Mouse (Mus musculus): Measurements from ENCODE around the gene Atg13. TPM values are rescaled to one million over a fixed set of nuclear protein-coding genes. Genes with fewer than 3 reads are reported as not detected.

The Atg13 gene
- polyA plus RNA-seq, 1 experiment from 2014 or later = 14.7 TPM

- H3K4me2 ChIP-seq = no peak overlapping the region
- no peak for ATAC-seq
- no peaks in the 10 kb centered on the region for H3K27me3 ChIP-seq (replicated peaks)
- peak overlapping the region; percentile 77 for H3K27ac ChIP-seq
- H3K36me3 ChIP-seq = peaks cover 57% of the 10 kb centered on the region
- H3K4me3 ChIP-seq = no peak overlapping the region
- peaks cover 57% of the 10 kb centered on the region for H3K4me1 ChIP-seq
- H3K9ac ChIP-seq = no peak overlapping the region
- no peaks in the 10 kb centered on the region for H3K9me3 ChIP-seq (replicated peaks)
- 88% methylated on average over 11 of the region's 11 CpGs for WGBS (ENCODE audit: insufficient replicate concordance)
Observed at GRCm38 (mm10) chr2:91644021-91644420, 66.4 kb downstream of the Atg13 start.

- H3K4me3 ChIP-seq = no peak overlapping the region
- peaks cover 46% of the 10 kb centered on the region for H3K4me1 ChIP-seq
- H3K9me3 ChIP-seq (replicated peaks) = no peaks in the 10 kb centered on the region
- peaks cover 54% of the 10 kb centered on the region for H3K36me3 ChIP-seq
- peak overlapping the region; percentile 77 for H3K27ac ChIP-seq
- peak overlapping the region; percentile 48 for H3K4me2 ChIP-seq
- H3K9ac ChIP-seq = peak overlapping the region; percentile 41; the same call in 1 of the 2 replicates
- H3K27me3 ChIP-seq (replicated peaks) = no peaks in the 10 kb centered on the region
- ATAC-seq = peak; percentile 84
- WGBS (ENCODE audit: insufficient replicate concordance) = 68% methylated on average over 2 of the region's 2 CpGs
Observed at GRCm38 (mm10) chr2:91642825-91643415, 67.5 kb downstream of the Atg13 start.

- peaks cover 69% of the 10 kb centered on the region for H3K4me1 ChIP-seq
- ATAC-seq = no peak
- WGBS (ENCODE audit: insufficient replicate concordance) = 67% methylated on average over 6 of the region's 6 CpGs
Observed at GRCm38 (mm10) chr2:91638931-91639330, 71.4 kb downstream of the Atg13 start.

GRCm38 (mm10) chr2:91636727-91637338 is 73.5 kb downstream of the Atg13 start:
- peak; percentile 53 for ATAC-seq
- Histone ChIP-seq H3K27ac (peak overlapping the region; percentile 59), H3K9ac (no peak overlapping the region), H3K27me3 (replicated peaks) (no peaks in the 10 kb centered on the region), H3K9me3 (replicated peaks) (no peaks in the 10 kb centered on the region), H3K4me2 (peak overlapping the region; percentile 57), H3K4me3 (no peak overlapping the region), H3K4me1 (peaks cover 53% of the 10 kb centered on the region), H3K36me3 (no peaks in the 10 kb centered on the region)
- WGBS (ENCODE audit: insufficient replicate concordance) = 66% methylated on average over 5 of the region's 5 CpGs

More at GRCm38 (mm10) chr2:91638931-91639330, 71.4 kb downstream of the Atg13 start:
- Histone ChIP-seq H3K9ac (no peak overlapping the region), H3K4me2 (no peak overlapping the region), H3K4me3 (no peak overlapping the region), H3K36me3 (peaks cover 14% of the 10 kb centered on the region), H3K27me3 (replicated peaks) (no peaks in the 10 kb centered on the region), H3K27ac (no peak overlapping the region), H3K9me3 (replicated peaks) (no peaks in the 10 kb centered on the region)

GRCm38 (mm10) chr2:91636229-91636628 is 74.1 kb downstream of the Atg13 start, which contains the start of gene F2:
Gene F2, minus strand, starts transcription at chr2:91636414.
- Histone ChIP-seq H3K9ac (peak within 1 kb of the TSS; percentile 54), H3K27ac (peak within 1 kb of the TSS; percentile 59), H3K4me2 (peak within 1 kb of the TSS; percentile 57), H3K9me3 (replicated peaks) (no peaks in the 10 kb centered on the region), H3K27me3 (replicated peaks) (no peaks in the 10 kb centered on the region), H3K36me3 (no peaks in the 10 kb centered on the region), H3K4me1 (peaks cover 48% of the 10 kb centered on the region), H3K4me3 (peak within 1 kb of the TSS; percentile 42)
- 69% methylated on average over 8 of the region's 8 CpGs for WGBS (ENCODE audit: insufficient replicate concordance)
- peak; percentile 30; the same call in 1 of the 2 replicates for ATAC-seq

GRCm38 (mm10) chr2:91635486-91635885 is 74.9 kb downstream of the Atg13 start:
- 61% methylated on average over 11 of the region's 11 CpGs for WGBS (ENCODE audit: insufficient replicate concordance)
- peak overlapping the region; percentile 59 for H3K27ac ChIP-seq
- H3K9me3 ChIP-seq (replicated peaks) = no peaks in the 10 kb centered on the region
- no peaks in the 10 kb centered on the region for H3K36me3 ChIP-seq
- peaks cover 43% of the 10 kb centered on the region for H3K4me1 ChIP-seq
- H3K4me2 ChIP-seq = peak overlapping the region; percentile 57
- peak overlapping the region; percentile 54 for H3K9ac ChIP-seq
- ATAC-seq = no peak
- H3K27me3 ChIP-seq (replicated peaks) = peaks cover 2% of the 10 kb centered on the region; the same call in 1 of the 2 replicates
- H3K4me3 ChIP-seq = peak overlapping the region; percentile 42

GRCm38 (mm10) chr2:91634841-91635240 is 75.5 kb downstream of the Atg13 start:
- peak overlapping the region; percentile 42 for H3K4me3 ChIP-seq

GRCm38 (mm10) chr2:91633334-91633977 is 76.9 kb downstream of the Atg13 start:
- Histone ChIP-seq H3K4me2 (peak overlapping the region; percentile 57), H3K27ac (peak overlapping the region; percentile 63), H3K4me1 (peaks cover 37% of the 10 kb centered on the region), H3K36me3 (no peaks in the 10 kb centered on the region), H3K4me3 (0 out of 2 replicates have a peak overlapping the region, but pooled peaks have one; percentile 6), H3K27me3 (replicated peaks) (peaks cover 6% of the 10 kb centered on the region; the same call in 1 of the 2 replicates), H3K9me3 (replicated peaks) (no peaks in the 10 kb centered on the region), H3K9ac (no peak overlapping the region)
- WGBS (ENCODE audit: insufficient replicate concordance) = 72% methylated on average over 12 of the region's 12 CpGs
- no peak for ATAC-seq

More at GRCm38 (mm10) chr2:91634841-91635240, 75.5 kb downstream of the Atg13 start:
- Histone ChIP-seq H3K4me1 (peaks cover 37% of the 10 kb centered on the region), H3K36me3 (no peaks in the 10 kb centered on the region), H3K9me3 (replicated peaks) (no peaks in the 10 kb centered on the region), H3K27ac (peak overlapping the region; percentile 59), H3K4me2 (peak overlapping the region; percentile 57), H3K27me3 (replicated peaks) (peaks cover 6% of the 10 kb centered on the region; the same call in 1 of the 2 replicates), H3K9ac (peak overlapping the region; percentile 54)
- ATAC-seq = peak; percentile 77
- 34% methylated on average over 9 of the region's 9 CpGs for WGBS (ENCODE audit: insufficient replicate concordance)

- Histone ChIP-seq H3K4me1 (peaks cover 37% of the 10 kb centered on the region), H3K4me2 (no peak overlapping the region), H3K36me3 (no peaks in the 10 kb centered on the region), H3K27ac (no peak overlapping the region), H3K4me3 (no peak overlapping the region), H3K9me3 (replicated peaks) (no peaks in the 10 kb centered on the region), H3K9ac (no peak overlapping the region), H3K27me3 (replicated peaks) (peaks cover 9% of the 10 kb centered on the region; the same call in 1 of the 2 replicates)
- WGBS (ENCODE audit: insufficient replicate concordance) = 73% methylated on average over 5 of the region's 5 CpGs
- no peak for ATAC-seq
Observed at GRCm38 (mm10) chr2:91632316-91632715, 78.1 kb downstream of the Atg13 start.

GRCm38 (mm10) chr2:91631826-91632225 is 78.5 kb downstream of the Atg13 start:
- H3K9ac ChIP-seq = no peak overlapping the region
- no peak overlapping the region for H3K4me3 ChIP-seq
- ATAC-seq = no peak
- H3K4me1 ChIP-seq = peaks cover 33% of the 10 kb centered on the region
- H3K36me3 ChIP-seq = no peaks in the 10 kb centered on the region
- WGBS (ENCODE audit: insufficient replicate concordance) = 74% methylated on average over 5 of the region's 5 CpGs
- H3K27me3 ChIP-seq (replicated peaks) = peaks cover 9% of the 10 kb centered on the region; the same call in 1 of the 2 replicates
- no peak overlapping the region for H3K27ac ChIP-seq
- no peaks in the 10 kb centered on the region for H3K9me3 ChIP-seq (replicated peaks)
- H3K4me2 ChIP-seq = no peak overlapping the region

- Histone ChIP-seq H3K4me3 (no peak overlapping the region), H3K27me3 (replicated peaks) (peaks cover 9% of the 10 kb centered on the region; the same call in 1 of the 2 replicates), H3K9me3 (replicated peaks) (no peaks in the 10 kb centered on the region), H3K27ac (no peak overlapping the region), H3K4me1 (peaks cover 19% of the 10 kb centered on the region), H3K9ac (no peak overlapping the region), H3K4me2 (no peak overlapping the region), H3K36me3 (0 out of 2 replicates have a peak, but pooled peaks cover under 1% of the 10 kb centered on the region)
- ATAC-seq = no peak
- WGBS (ENCODE audit: insufficient replicate concordance) = 79% methylated on average over 12 of the region's 12 CpGs
Observed at GRCm38 (mm10) chr2:91630384-91630783, 80.0 kb downstream of the Atg13 start.

- H3K4me3 ChIP-seq = no peak overlapping the region
- H3K27me3 ChIP-seq (replicated peaks) = peaks cover 9% of the 10 kb centered on the region; the same call in 1 of the 2 replicates
- H3K36me3 ChIP-seq = peaks cover 4% of the 10 kb centered on the region; the same call in 1 of the 2 replicates
- no peak overlapping the region for H3K27ac ChIP-seq
- no peak overlapping the region for H3K4me2 ChIP-seq
- H3K9me3 ChIP-seq (replicated peaks) = no peaks in the 10 kb centered on the region
- WGBS (ENCODE audit: insufficient replicate concordance) = 72% methylated on average over 18 of the region's 18 CpGs
- H3K4me1 ChIP-seq = peaks cover 12% of the 10 kb centered on the region
- no peak overlapping the region for H3K9ac ChIP-seq
- no peak for ATAC-seq
Observed at GRCm38 (mm10) chr2:91629682-91630081, 80.7 kb downstream of the Atg13 start.
